Mouse (Mus musculus) thymus, adult 2 months (tissue): Measurements from ENCODE around the gene Pigo. TPM values are rescaled to one million over a fixed set of nuclear protein-coding genes. Genes with fewer than 3 reads are reported as not detected.

Source experiments
- DNase-seq: peaks from one replicate; pipeline ENCODE4 v3.0.0; 2021
- H3K27ac ChIP-seq: fragments of 200-500 bp; 2 replicates; pipeline ENCODE4 v1.5.1; 2012; ENCODE audit warnings: low read length, control low read depth; ENCODE audit not compliant: control insufficient read depth, insufficient read depth
- H3K27me3 ChIP-seq: fragments of 200-500 bp; 2 replicates; pipeline ENCODE4 v1.6.1; 2012; ENCODE audit warnings: mild to moderate bottlenecking, low read length, moderate library complexity, mixed read lengths; ENCODE audit not compliant: control insufficient read depth, insufficient read depth
- H3K36me3 ChIP-seq: fragments of 200-500 bp; 2 replicates; pipeline ENCODE4 v1.6.1; 2012; ENCODE audit warnings: mild to moderate bottlenecking, low read length, moderate library complexity; ENCODE audit not compliant: control insufficient read depth, insufficient read depth
- H3K4me1 ChIP-seq: fragments of 200-500 bp; replicated peaks from 2 replicates; pipeline ENCODE4 v1.6.1; 2012; ENCODE audit warnings: low read length; ENCODE audit not compliant: control insufficient read depth, insufficient read depth
- H3K4me3 ChIP-seq: fragments of 200-500 bp; 2 replicates; pipeline ENCODE4 v1.5.1; 2012; ENCODE audit warnings: mild to moderate bottlenecking, low read length, control low read depth, moderate library complexity; ENCODE audit not compliant: control insufficient read depth, insufficient read depth
- CTCF ChIP-seq: fragments of 200-500 bp; IDR thresholded peaks from 2 replicates; pipeline ENCODE4 v1.5.1; 2012; ENCODE audit warnings: mild to moderate bottlenecking, control low read depth, low read length, moderate library complexity, borderline replicate concordance; ENCODE audit not compliant: control insufficient read depth, poor library complexity, insufficient read depth; ENCODE audit errors: extremely low read depth
- POLR2A ChIP-seq: fragments of 200-500 bp; IDR thresholded peaks from 2 replicates; pipeline ENCODE4 v1.6.1; 2012; ENCODE audit warnings: mild to moderate bottlenecking, low read length, control low read depth, moderate library complexity; ENCODE audit not compliant: control insufficient read depth, poor library complexity, insufficient read depth; ENCODE audit errors: extremely low read depth
- WGBS: fragments of 180-500 bp; shearing (Covaris S2); methylation state at CpG from one replicate; pipeline ENCODE4 v1.1.7; 2018; 5-methylcytosine and 5-hydroxymethylcytosine counted together
- polyA plus RNA-seq: library from polyadenylated mRNA; depleted of rRNA; stranded (reverse); fragments of >200 nt; gene quantifications from 2 replicates; pipeline ENCODE4 v1.2.3, GENCODE M21; 2012

The Pigo gene
- polyA plus RNA-seq, 1 experiment, result 47.4 TPM

GRCm38 (mm10) chr4:43029749-43030148, 4.1 kb upstream of the Pigo start:
- no peaks in the 10 kb centered on the region for H3K27me3 ChIP-seq
- 94% methylated on average over 9 of the region's 9 CpGs for WGBS
- H3K36me3 ChIP-seq, result no peaks in the 10 kb centered on the region
- H3K27ac ChIP-seq, result no peak overlapping the region
- DNase-seq, result no peak
- TF ChIP-seq CTCF, result no peak
- no peak for TF ChIP-seq POLR2A
- peaks cover 13% of the 10 kb centered on the region for H3K4me1 ChIP-seq
- no peak overlapping the region for H3K4me3 ChIP-seq

- 98% methylated on average over 7 of the region's 7 CpGs for WGBS
- Histone ChIP-seq H3K4me1 (peaks cover 18% of the 10 kb centered on the region), H3K36me3 (no peaks in the 10 kb centered on the region), H3K27ac (no peak overlapping the region), H3K4me3 (no peak overlapping the region), H3K27me3 (no peaks in the 10 kb centered on the region)
- DNase-seq, result no peak
- TF ChIP-seq POLR2A (no peak), CTCF (no peak)
These were observed 3.5 kb upstream of the Pigo start for GRCm38 (mm10) chr4:43029121-43029520.

GRCm38 (mm10) chr4:43024673-43025072, 946 bp downstream of the Pigo start:
- WGBS, result 87% methylated on average over 14 of the region's 14 CpGs

GRCm38 (mm10) chr4:43021341-43021740, 4.3 kb downstream of the Pigo start:
- TF ChIP-seq POLR2A (no peak), CTCF (no peak)
- no peaks in the 10 kb centered on the region for H3K27me3 ChIP-seq
- H3K27ac ChIP-seq, result no peak overlapping the region
- 93% methylated on average over 17 of the region's 17 CpGs for WGBS
- no peak overlapping the region for H3K4me3 ChIP-seq
- H3K36me3 ChIP-seq, result peaks cover 30% of the 10 kb centered on the region
- H3K4me1 ChIP-seq, result peaks cover 8% of the 10 kb centered on the region
- DNase-seq, result no peak

More at GRCm38 (mm10) chr4:43024673-43025072, 946 bp downstream of the Pigo start:
- H3K4me3 ChIP-seq, result 0 out of 2 replicates have a peak overlapping the region, but pooled peaks have one; percentile 74
- H3K36me3 ChIP-seq, result peaks cover 17% of the 10 kb centered on the region
- no peaks in the 10 kb centered on the region for H3K27me3 ChIP-seq
- no peak for DNase-seq
- peaks cover 8% of the 10 kb centered on the region for H3K4me1 ChIP-seq
- H3K27ac ChIP-seq, result no peak overlapping the region
- TF ChIP-seq CTCF (no peak), POLR2A (no peak)

- peaks cover 30% of the 10 kb centered on the region for H3K36me3 ChIP-seq
- H3K4me1 ChIP-seq, result peaks cover 8% of the 10 kb centered on the region
- DNase-seq, result no peak
- no peaks in the 10 kb centered on the region for H3K27me3 ChIP-seq
- H3K27ac ChIP-seq, result no peak overlapping the region
- WGBS, result 97% methylated on average over 16 of the region's 16 CpGs
- H3K4me3 ChIP-seq, result no peak overlapping the region
- TF ChIP-seq CTCF (no peak), POLR2A (no peak)
These were observed 4.7 kb downstream of the Pigo start for GRCm38 (mm10) chr4:43020876-43021275.

- H3K4me1 ChIP-seq, result peaks cover 5% of the 10 kb centered on the region
- no peak overlapping the region for H3K4me3 ChIP-seq
- DNase-seq, result no peak
- no peaks in the 10 kb centered on the region for H3K27me3 ChIP-seq
- H3K27ac ChIP-seq, result no peak overlapping the region
- TF ChIP-seq POLR2A, result no peak
- TF ChIP-seq CTCF, result no peak
- WGBS, result 99% methylated on average over 23 of the region's 23 CpGs
- H3K36me3 ChIP-seq, result peaks cover 30% of the 10 kb centered on the region
These were observed 5.8 kb downstream of the Pigo start for GRCm38 (mm10) chr4:43019641-43020465.
